Mouse (Mus musculus) embryonic fibroblast, embryonic 13.5 days (primary cell): ENCODE results near the gene Foxa3.

ENCODE experiments used
- CTCF ChIP-seq: IDR thresholded peaks from 2 replicates; pipeline ENCODE4 v1.5.1; 2011; ENCODE audit warnings: mild to moderate bottlenecking, control low read depth, low read length, moderate library complexity, borderline replicate concordance; ENCODE audit not compliant: insufficient read depth
- POLR2A ChIP-seq: IDR thresholded peaks from 2 replicates; pipeline ENCODE4 v1.6.1; 2011; ENCODE audit warnings: low read depth, mild to moderate bottlenecking, control low read depth, low read length, moderate library complexity

- no peak for TF ChIP-seq CTCF
- TF ChIP-seq POLR2A: no peak
Measured at GRCm38 (mm10) chr7:19048006-19048527, 24.7 kb upstream of the Foxa3 start.
